Mouse (Mus musculus) lung, postnatal 14 days (tissue): ENCODE measurements around the gene Mrpl46.
A peak's percentile ranks its signal among the peaks of the same experiment; 100 is the strongest.

ENCODE experiments used
- DNase-seq: peaks from one replicate; pipeline ENCODE4 v3.0.0; 2021

Mrpl46 gene

DNA sequence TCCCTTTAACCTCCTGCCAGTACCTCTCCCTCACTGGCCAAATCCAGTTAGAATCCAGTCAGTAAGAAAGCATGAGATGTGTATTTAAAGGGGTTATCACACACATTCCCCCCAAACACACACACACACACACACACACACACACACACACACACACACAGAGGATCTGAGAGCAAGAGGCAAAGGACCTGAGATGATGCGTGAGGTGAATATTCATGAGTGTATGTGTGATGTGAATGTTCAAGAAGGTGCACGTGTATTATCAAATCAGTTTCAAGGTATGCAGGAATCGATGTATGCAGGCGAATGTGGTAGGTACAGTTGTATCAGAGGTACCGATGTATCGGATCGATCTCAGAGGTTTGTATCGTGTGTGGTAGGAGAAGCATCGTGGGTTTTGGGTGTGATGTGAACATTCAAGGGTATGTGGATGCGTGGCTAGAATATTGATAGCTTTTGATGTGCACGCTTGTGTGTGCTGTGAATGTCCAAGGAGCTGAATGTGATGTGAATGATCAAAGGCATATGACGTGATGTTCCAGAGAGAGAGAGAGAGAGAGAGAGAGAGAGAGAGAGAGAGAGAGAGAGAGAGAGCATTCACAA lies 15.3 kb downstream of the Mrpl46 start:
- DNase-seq = no peak

- DNase-seq = peak; percentile 80
Measured at GRCm38 (mm10) chr7:78766019-78766683, 17.2 kb downstream of the Mrpl46 start.

GRCm38 (mm10) chr7:78765215-78765631 lies 18.1 kb downstream of the Mrpl46 start:
- DNase-seq = no peak

GRCm38 (mm10) chr7:78763801-78764200 lies 19.5 kb downstream of the Mrpl46 start:
- no peak for DNase-seq

GRCm38 (mm10) chr7:78754458-78755000 lies 28.8 kb downstream of the Mrpl46 start:
- no peak for DNase-seq

DNA sequence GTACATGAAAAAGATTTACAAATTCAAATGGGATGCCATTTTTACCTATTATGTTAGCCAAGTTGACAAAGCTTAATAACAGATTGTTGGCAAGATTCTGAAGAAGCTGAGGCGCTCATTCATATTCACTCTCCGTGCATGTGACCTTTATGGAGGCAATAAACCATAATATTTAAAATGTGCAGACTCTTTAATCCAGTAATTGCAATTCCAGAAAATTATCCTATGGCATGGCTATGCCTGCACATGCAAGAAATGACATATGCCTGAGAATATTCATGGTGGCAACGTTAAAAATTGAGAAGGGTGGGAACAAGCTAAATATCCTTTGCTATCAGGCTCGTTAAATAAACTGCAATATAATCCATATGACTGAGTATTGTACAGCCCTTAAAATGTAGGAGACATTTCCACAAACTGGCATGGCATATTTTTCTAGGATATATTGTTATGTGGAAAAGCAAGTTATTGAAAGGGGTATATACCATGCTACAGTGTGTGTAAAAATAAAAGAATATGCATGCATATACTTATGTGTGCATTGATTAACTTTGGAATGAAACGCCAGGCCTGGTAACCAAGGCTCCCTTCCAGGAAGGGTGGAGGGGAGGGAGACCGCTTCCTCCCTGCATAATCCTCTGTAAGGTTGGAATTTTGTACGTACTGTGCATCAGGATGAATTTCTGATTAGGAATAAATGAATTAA lies 29.4 kb downstream of the Mrpl46 start:
- DNase-seq = no peak

DNA sequence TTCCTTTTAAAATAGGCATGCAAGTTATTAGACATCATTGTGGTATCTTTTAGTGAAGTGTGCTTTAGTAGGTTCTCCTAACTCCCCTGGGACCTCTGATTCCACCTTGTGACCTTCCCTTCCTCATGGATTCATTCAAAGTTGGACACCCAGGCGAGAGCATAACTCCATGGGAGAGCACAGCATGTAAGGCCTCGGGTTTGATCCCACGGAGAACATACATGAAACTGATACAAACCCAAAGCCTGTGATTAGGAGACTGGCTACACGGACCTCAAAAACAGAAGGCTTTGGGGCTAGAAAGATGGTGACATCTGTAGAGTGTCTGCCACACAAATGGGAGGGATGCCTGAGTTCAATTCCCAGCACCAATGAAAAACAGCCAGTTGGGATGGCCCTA lies 30.4 kb downstream of the Mrpl46 start:
- DNase-seq = no peak

- peak; percentile 13 for DNase-seq
Measured at GRCm38 (mm10) chr7:78743731-78744385, 39.5 kb downstream of the Mrpl46 start.

- no peak for DNase-seq
Measured at GRCm38 (mm10) chr7:78739351-78740000, 43.9 kb downstream of the Mrpl46 start.

- DNase-seq = no peak
Measured at GRCm38 (mm10) chr7:78737614-78738210, 45.6 kb downstream of the Mrpl46 start, which contains the start of gene Ntrk3. Gene Ntrk3 (minus strand): TSS chr7:78738012.

GRCm38 (mm10) chr7:78737196-78737595 lies 46.1 kb downstream of the Mrpl46 start:
- no peak for DNase-seq

DNA sequence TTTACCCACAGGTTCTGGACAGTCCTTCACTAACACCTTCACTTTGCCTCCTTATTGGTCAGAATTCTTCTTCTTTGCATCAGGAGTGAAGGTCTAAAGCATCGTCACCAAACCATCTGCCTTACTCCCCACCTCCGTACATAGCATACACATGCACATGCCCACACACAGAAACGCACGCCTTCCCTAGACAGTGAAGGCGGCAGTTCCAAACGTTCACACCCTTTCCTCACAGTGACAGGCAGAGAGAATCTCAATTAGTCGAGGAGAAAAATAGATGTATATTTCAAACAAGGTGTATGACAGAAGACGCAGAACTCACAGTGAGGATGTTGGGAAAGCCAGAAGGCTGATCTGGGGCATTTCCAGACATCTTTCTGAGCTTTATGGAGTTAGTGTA lies 51.9 kb downstream of the Mrpl46 start:
- DNase-seq = no peak
